Mouse (Mus musculus): ENCODE results near the gene Amotl2. TPM values are rescaled to one million over a fixed set of nuclear protein-coding genes. Genes with fewer than 3 reads are reported as not detected.
A peak's percentile ranks its signal among the peaks of the same experiment; 100 is the strongest.

Gene Amotl2
- polyA plus RNA-seq, 1 experiment from 2014 or later, result 22.1 TPM

DNA sequence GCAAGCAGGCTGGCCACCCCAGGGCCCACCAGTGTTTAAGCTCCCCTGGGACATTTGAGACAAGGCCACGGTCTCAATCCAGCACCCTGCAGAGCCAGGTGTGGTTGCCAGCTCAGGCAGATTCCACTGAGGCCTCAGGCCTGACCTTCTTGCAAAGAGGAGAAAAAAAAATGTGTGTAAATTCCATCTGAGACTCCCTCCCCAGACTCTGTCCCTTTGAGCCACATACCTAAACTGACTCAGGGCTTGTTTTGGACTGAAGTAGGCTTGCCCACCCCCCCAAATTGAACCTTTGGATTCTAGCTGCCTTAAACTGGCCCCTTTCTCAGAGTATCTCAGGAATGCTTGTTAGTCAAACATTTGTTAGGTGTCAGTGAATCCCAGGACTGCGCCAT, 969 bp upstream of the Amotl2 start:
- Histone ChIP-seq H3K9me3 (ENCODE audit: control insufficient read depth, low read depth, low read length) (no peaks in the 10 kb centered on the region), H3K27me3 (ENCODE audit: control insufficient read depth, insufficient read depth, low read length) (no peaks in the 10 kb centered on the region), H3K9ac (replicated peaks; ENCODE audit: low read depth, low read length) (no peak overlapping the region), H3K4me2 (replicated peaks; ENCODE audit: low read depth, low read length) (no peak overlapping the region), H3K36me3 (ENCODE audit: control insufficient read depth, insufficient read depth, low read length) (peaks cover 5% of the 10 kb centered on the region), H3K4me1 (ENCODE audit: control insufficient read depth, insufficient read depth, low read length) (peaks cover 32% of the 10 kb centered on the region), H3K27ac (ENCODE audit: low read length) (no peak overlapping the region; the same call in 1 of the 2 replicates), H3K4me3 (ENCODE audit: low read depth, low read length) (no peak overlapping the region)
- WGBS, result 51% methylated on average over 2 of the region's 2 CpGs
- no peak for ATAC-seq (ENCODE audit: insufficient number of reproducible peaks, insufficient read depth, low FRiP score, low read depth)

DNA sequence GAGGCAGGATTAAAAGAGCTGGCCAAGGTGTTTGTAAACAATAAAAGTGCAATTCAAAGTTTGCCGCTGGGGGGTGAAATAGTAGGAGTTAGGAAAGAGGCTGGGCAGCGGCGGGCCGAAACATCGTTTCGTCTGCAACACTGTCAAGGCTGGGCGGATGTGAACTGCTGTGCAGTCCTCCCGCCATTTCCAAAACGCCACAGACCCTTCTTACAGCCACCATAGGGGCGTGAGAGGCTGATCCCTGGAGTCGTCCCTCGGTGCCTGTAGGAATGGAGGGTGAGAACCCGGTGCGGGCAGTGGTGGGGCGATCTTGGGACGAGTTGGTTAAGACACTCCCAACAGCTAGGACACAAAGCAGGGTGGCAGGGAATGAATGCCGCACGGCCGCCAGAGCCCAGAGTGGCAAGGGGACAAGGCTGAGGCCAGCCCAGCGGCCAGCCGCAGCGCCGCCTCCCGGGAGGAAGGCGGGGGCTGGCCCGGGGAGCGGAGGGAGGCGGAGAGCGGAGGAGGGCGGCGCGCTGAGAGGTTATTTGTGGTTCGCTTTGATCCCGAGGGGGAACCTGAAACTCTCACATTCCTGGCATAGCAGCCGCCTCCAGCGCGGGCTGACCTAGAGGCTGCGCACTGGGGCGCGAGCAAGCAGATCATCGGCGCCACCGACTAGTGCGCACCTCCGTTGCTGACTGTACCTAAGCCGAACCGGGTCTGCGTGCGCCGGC, 853 bp downstream of the Amotl2 start:
- H3K27me3 ChIP-seq (ENCODE audit: control insufficient read depth, insufficient read depth, low read length), result no peaks in the 10 kb centered on the region
- whole genome bisulfite sequencing, result under 1% methylated on average over 48 of the region's 50 CpGs
- no peaks in the 10 kb centered on the region for H3K9me3 ChIP-seq (ENCODE audit: control insufficient read depth, low read depth, low read length)
- peaks cover 50% of the 10 kb centered on the region for H3K4me1 ChIP-seq (ENCODE audit: control insufficient read depth, insufficient read depth, low read length)
- peak; percentile 86 for ATAC-seq (ENCODE audit: insufficient number of reproducible peaks, insufficient read depth, low FRiP score, low read depth)
- H3K9ac ChIP-seq (replicated peaks; ENCODE audit: low read depth, low read length), result peak overlapping the region; percentile 91
- H3K4me2 ChIP-seq (replicated peaks; ENCODE audit: low read depth, low read length), result peak overlapping the region; percentile 80
- peak overlapping the region; percentile 98 for H3K27ac ChIP-seq (ENCODE audit: low read length)
- H3K4me3 ChIP-seq (ENCODE audit: low read depth, low read length), result peak overlapping the region; percentile 85
- peaks cover 18% of the 10 kb centered on the region for H3K36me3 ChIP-seq (ENCODE audit: control insufficient read depth, insufficient read depth, low read length)

DNA sequence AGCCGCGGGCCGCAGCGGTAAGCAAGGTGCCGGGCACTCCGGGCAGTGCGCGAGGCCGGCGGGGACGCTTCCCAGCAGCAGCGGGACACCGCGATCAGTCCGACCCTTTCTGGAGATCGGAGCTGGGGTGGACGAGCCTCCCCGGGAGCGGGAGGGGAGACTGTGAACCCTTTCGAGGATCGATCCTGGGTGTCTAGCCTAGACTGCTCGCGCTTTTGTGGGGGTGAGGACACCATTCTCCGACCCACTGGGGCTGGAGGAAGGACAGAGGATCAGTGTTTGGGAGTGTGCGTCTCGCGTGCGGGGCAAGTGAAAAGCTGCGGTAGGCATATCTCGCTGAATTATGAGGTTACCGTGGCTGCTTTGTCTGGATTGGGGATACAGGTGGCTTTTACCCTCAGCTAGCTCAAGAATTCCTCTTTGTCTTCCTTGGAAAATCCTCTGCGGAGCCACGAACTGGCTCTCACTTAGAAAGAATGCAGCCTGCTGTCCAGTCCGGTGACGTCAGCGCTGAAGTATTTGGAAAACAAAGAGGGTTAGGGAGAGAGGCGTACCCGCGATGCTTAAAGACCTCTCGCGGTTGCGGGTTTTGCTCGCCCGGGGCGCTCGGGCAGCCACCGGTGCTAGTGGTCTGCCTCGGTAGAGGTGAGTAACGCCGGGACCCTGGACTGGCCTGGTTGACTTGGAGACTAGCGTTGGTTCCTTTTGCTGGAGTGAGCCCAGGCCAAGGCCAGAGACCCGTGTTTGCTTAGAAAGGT, 1.6 kb downstream of the Amotl2 start:
- under 1% methylated on average over 52 of the region's 52 CpGs for WGBS
- Histone ChIP-seq H3K9me3 (ENCODE audit: control insufficient read depth, low read depth, low read length) (no peaks in the 10 kb centered on the region), H3K36me3 (ENCODE audit: control insufficient read depth, insufficient read depth, low read length) (peaks cover 26% of the 10 kb centered on the region), H3K4me2 (replicated peaks; ENCODE audit: low read depth, low read length) (peak overlapping the region; percentile 80), H3K9ac (replicated peaks; ENCODE audit: low read depth, low read length) (peak overlapping the region; percentile 91), H3K4me3 (ENCODE audit: low read depth, low read length) (peak overlapping the region; percentile 85), H3K27me3 (ENCODE audit: control insufficient read depth, insufficient read depth, low read length) (no peaks in the 10 kb centered on the region), H3K27ac (ENCODE audit: low read length) (peak overlapping the region; percentile 98), H3K4me1 (ENCODE audit: control insufficient read depth, insufficient read depth, low read length) (peaks cover 57% of the 10 kb centered on the region)
- peak; percentile 25; the same call in 1 of the 2 replicates for ATAC-seq (ENCODE audit: insufficient number of reproducible peaks, insufficient read depth, low FRiP score, low read depth)

DNA sequence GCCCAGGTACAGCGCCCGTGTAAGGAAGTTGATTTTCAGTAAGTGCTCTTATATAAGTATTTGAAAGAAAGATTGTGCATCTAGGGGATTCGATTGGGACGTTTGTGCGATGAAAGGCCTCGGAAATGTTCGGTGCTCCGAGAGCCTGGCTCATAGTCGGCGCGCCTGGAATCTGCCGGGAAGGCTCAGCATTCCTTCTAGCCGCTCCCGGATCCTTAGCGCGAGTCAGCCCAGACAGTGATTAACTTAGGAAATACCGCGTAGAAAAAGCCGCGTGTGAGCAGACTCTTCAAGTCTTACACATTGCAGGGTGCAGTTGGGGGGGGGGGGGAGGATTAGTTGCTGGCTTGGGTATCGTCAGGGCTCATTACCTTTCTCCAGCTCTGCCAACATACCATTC, 2.2 kb downstream of the Amotl2 start:
- Histone ChIP-seq H3K27me3 (ENCODE audit: control insufficient read depth, insufficient read depth, low read length) (no peaks in the 10 kb centered on the region), H3K27ac (ENCODE audit: low read length) (peak overlapping the region; percentile 98), H3K4me2 (replicated peaks; ENCODE audit: low read depth, low read length) (peak overlapping the region; percentile 80), H3K4me1 (ENCODE audit: control insufficient read depth, insufficient read depth, low read length) (peaks cover 58% of the 10 kb centered on the region), H3K36me3 (ENCODE audit: control insufficient read depth, insufficient read depth, low read length) (peaks cover 32% of the 10 kb centered on the region), H3K9ac (replicated peaks; ENCODE audit: low read depth, low read length) (peak overlapping the region; percentile 91), H3K4me3 (ENCODE audit: low read depth, low read length) (peak overlapping the region; percentile 85), H3K9me3 (ENCODE audit: control insufficient read depth, low read depth, low read length) (no peaks in the 10 kb centered on the region)
- 2% methylated on average over 21 of the region's 21 CpGs for WGBS
- no peak for ATAC-seq (ENCODE audit: insufficient number of reproducible peaks, insufficient read depth, low FRiP score, low read depth)

DNA sequence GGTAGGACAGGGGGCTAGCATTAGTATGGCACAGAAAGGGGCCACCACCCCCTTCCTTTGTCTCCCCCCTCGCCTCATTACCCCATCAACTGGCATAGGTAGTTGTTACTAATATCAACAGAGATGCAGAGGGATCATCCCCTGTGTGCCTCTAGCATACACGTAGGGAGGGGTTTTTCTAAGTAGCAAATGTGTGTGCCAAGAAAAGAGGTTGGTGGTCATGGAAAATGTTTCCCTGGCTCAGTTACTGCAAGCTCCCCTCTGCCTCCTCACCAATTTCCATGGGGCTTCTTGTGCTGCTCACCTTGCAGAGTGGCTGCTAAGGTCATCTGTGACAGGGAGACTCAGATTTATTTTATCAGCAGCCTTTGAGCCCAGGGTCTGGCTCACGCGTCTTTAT, 2.6 kb downstream of the Amotl2 start:
- 5% methylated on average over 4 of the region's 4 CpGs for WGBS
- Histone ChIP-seq H3K27ac (ENCODE audit: low read length) (peak overlapping the region; percentile 98), H3K9ac (replicated peaks; ENCODE audit: low read depth, low read length) (peak overlapping the region; percentile 91), H3K36me3 (ENCODE audit: control insufficient read depth, insufficient read depth, low read length) (peaks cover 36% of the 10 kb centered on the region), H3K4me3 (ENCODE audit: low read depth, low read length) (peak overlapping the region; percentile 85), H3K27me3 (ENCODE audit: control insufficient read depth, insufficient read depth, low read length) (no peaks in the 10 kb centered on the region), H3K9me3 (ENCODE audit: control insufficient read depth, low read depth, low read length) (no peaks in the 10 kb centered on the region), H3K4me2 (replicated peaks; ENCODE audit: low read depth, low read length) (peak overlapping the region; percentile 80), H3K4me1 (ENCODE audit: control insufficient read depth, insufficient read depth, low read length) (peaks cover 60% of the 10 kb centered on the region)
- ATAC-seq (ENCODE audit: insufficient number of reproducible peaks, insufficient read depth, low FRiP score, low read depth), result no peak

DNA sequence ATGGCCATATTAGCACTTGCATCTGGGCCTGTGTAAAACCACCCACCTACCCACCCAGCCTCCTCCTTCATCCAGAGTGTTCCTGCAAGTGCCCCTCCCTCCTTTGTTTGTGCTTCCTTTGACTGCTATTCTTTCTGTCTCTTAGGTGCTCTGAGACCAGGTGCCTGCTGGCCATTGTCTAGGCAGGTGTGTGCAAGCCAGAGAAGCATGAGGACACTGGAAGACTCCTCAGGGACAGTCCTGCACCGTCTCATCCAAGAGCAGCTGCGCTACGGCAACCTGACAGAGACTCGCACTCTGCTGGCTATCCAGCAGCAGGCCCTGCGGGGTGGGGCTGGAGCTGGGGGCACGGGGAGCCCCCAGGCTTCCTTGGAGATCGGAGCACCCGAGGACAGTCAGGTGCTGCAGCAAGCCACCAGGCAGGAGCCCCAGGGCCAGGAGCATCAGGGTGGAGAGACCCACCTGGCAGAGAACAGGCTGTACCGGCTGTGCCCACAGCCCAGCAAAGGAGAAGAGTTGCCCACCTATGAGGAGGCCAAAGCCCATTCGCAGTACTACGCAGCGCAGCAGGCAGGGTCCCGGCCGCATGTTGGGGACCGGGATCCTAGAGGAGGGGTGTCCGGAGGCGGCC, 3.6 kb downstream of the Amotl2 start:
- no peak for ATAC-seq (ENCODE audit: insufficient number of reproducible peaks, insufficient read depth, low FRiP score, low read depth)
- H3K4me3 ChIP-seq (ENCODE audit: low read depth, low read length), result peak overlapping the region; percentile 85
- WGBS, result 46% methylated on average over 17 of the region's 17 CpGs
- no peaks in the 10 kb centered on the region for H3K27me3 ChIP-seq (ENCODE audit: control insufficient read depth, insufficient read depth, low read length)
- H3K36me3 ChIP-seq (ENCODE audit: control insufficient read depth, insufficient read depth, low read length), result peaks cover 46% of the 10 kb centered on the region
- H3K27ac ChIP-seq (ENCODE audit: low read length), result peak overlapping the region; percentile 98; the same call in 1 of the 2 replicates
- no peaks in the 10 kb centered on the region for H3K9me3 ChIP-seq (ENCODE audit: control insufficient read depth, low read depth, low read length)
- H3K4me1 ChIP-seq (ENCODE audit: control insufficient read depth, insufficient read depth, low read length), result peaks cover 64% of the 10 kb centered on the region
- H3K4me2 ChIP-seq (replicated peaks; ENCODE audit: low read depth, low read length), result peak overlapping the region; percentile 80
- peak overlapping the region; percentile 91 for H3K9ac ChIP-seq (replicated peaks; ENCODE audit: low read depth, low read length)

DNA sequence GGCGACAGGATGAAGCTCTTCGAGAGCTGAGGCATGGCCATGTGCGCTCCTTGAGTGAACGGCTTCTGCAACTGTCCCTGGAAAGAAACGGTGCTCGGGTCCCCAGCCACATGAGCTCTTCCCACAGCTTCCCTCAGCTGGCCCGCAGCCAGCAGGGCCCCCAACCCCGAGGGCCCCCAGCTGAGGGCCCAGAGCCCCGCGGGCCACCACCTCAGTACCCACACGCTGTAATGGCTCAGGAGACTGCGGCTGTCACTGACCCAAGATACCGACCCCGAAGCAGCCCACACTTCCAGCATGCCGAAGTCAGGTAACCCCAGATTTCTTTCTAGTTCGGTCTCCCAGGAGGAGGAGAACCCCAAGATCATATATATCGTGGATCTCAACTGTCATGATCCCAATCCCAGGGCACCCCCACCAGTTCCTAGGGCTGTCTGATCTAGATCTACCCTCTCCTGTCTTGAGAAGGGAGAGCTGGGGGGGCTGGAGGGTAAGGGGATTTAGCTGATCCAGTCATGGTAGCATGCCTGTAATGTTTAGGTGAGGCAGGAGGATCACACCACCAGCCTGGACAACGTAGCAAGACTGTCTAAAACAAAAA, 4.2 kb downstream of the Amotl2 start:
- peaks cover 52% of the 10 kb centered on the region for H3K36me3 ChIP-seq (ENCODE audit: control insufficient read depth, insufficient read depth, low read length)
- ATAC-seq (ENCODE audit: insufficient number of reproducible peaks, insufficient read depth, low FRiP score, low read depth), result no peak
- 45% methylated on average over 18 of the region's 18 CpGs for WGBS

DNA sequence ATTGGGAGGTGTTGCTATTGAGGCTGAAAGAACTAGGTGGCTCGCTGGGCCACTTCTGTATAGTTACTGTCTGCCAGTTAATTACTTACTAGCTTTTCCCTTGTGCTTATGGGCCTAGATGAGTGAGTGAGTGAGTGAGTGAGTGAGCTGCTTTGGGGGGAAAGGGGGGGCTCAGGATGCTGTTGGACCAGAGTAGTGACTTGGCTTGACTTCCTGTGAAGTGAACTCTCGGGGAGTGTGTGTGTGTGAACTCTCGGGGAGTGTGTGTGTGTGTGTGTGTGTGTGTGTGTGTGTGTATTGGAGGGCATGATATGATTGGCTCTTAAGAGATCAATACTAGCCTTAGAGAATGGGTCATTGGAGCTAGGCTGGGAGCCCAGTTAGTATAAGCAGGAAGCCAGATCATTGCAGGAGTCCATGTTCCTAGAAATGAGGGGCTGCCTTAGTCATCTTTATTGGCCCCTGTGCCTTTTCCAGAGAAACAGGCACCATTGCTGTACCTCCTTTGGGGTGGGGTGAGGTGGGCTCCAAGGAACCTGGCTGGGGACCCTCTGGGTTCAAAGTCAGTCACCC, 5.0 kb downstream of the Amotl2 start:
- Histone ChIP-seq H3K36me3 (ENCODE audit: control insufficient read depth, insufficient read depth, low read length) (peaks cover 52% of the 10 kb centered on the region), H3K4me3 (ENCODE audit: low read depth, low read length) (peak overlapping the region; percentile 85), H3K9me3 (ENCODE audit: control insufficient read depth, low read depth, low read length) (no peaks in the 10 kb centered on the region), H3K4me2 (replicated peaks; ENCODE audit: low read depth, low read length) (peak overlapping the region; percentile 80), H3K27me3 (ENCODE audit: control insufficient read depth, insufficient read depth, low read length) (no peaks in the 10 kb centered on the region), H3K27ac (ENCODE audit: low read length) (peak overlapping the region; percentile 48; the same call in 1 of the 2 replicates), H3K9ac (replicated peaks; ENCODE audit: low read depth, low read length) (peak overlapping the region; percentile 91; the same call in 1 of the 2 replicates), H3K4me1 (ENCODE audit: control insufficient read depth, insufficient read depth, low read length) (peaks cover 69% of the 10 kb centered on the region)
- 45% methylated on average over 3 of the region's 3 CpGs for WGBS
- no peak for ATAC-seq (ENCODE audit: insufficient number of reproducible peaks, insufficient read depth, low FRiP score, low read depth)

More for the DNA sequence above, 4.2 kb downstream of the Amotl2 start:
- H3K27me3 ChIP-seq (ENCODE audit: control insufficient read depth, insufficient read depth, low read length), result no peaks in the 10 kb centered on the region
- peak overlapping the region; percentile 91; the same call in 1 of the 2 replicates for H3K9ac ChIP-seq (replicated peaks; ENCODE audit: low read depth, low read length)
- H3K4me2 ChIP-seq (replicated peaks; ENCODE audit: low read depth, low read length), result peak overlapping the region; percentile 80
- H3K4me3 ChIP-seq (ENCODE audit: low read depth, low read length), result peak overlapping the region; percentile 85
- H3K9me3 ChIP-seq (ENCODE audit: control insufficient read depth, low read depth, low read length), result no peaks in the 10 kb centered on the region
- H3K4me1 ChIP-seq (ENCODE audit: control insufficient read depth, insufficient read depth, low read length), result peaks cover 64% of the 10 kb centered on the region
- peak overlapping the region; percentile 44; the same call in 1 of the 2 replicates for H3K27ac ChIP-seq (ENCODE audit: low read length)

Measured in stomach, embryonic 14.5 days (tissue).